Comparison of ENCODE assay signal across 22 mouse cellular contexts in genomic region chr7:46477456-46477855, GRCm38 (mm10).
DNase-seq lines count a peak whose midpoint lies in the region; ATAC-seq lines count a peak whose summit lies in the region.
"Had no signal": no experiment of that assay in that cellular context is flagged by ENCODE, and none has a peak within 500 bp of the region (broad histone marks: within the 10 kb centered on the region; RNA-seq: fewer than 3 reads in every experiment).

No protein-coding gene starts in this region.

- H3K4me1 ChIP-seq in forebrain, embryonic 11.5 days (replicated peaks; ENCODE audit: control insufficient read depth, insufficient read depth, low read length) = peaks cover 2% of the 10 kb centered on the region; the same call in 1 of the 2 replicates
- H3K4me1 ChIP-seq: embryonic facial prominence, embryonic 15.5 days had no signal

- DNase-seq in 416B (ENCODE audit: low read depth) (peak; percentile 24), A20 (ENCODE audit: low read depth, low spot score) (peak; percentile 27), MEL-GATA-1-ER (ENCODE audit: extremely low read depth, low read depth) (peak; percentile 9)
- DNase-seq in neural tube, embryonic 10.5 days (ENCODE audit: extremely low spot score, low spot score) = no peak
- no peak for DNase-seq in forebrain, embryonic 11.5 days (ENCODE audit: low spot score)
- no peak for DNase-seq in cerebellum, adult 18-20 months
- DNase-seq: adrenal gland, adult 2 months; adrenal gland, postnatal 25 days; cerebellum, adult 2 months; cerebellum, postnatal 14 days; embryo, embryonic 11 days; gastrocnemius, postnatal 36 days; heart, adult 18-20 months; heart, postnatal 10 days had no signal

- H3K36me3 ChIP-seq in forebrain, embryonic 11.5 days (ENCODE audit: control insufficient read depth, insufficient read depth, low read length) = no peaks in the 10 kb centered on the region
- H3K36me3 ChIP-seq: embryonic facial prominence, embryonic 15.5 days; forebrain, embryonic 10.5 days; forebrain, embryonic 15.5 days; heart, embryonic 10.5 days had no signal

- no peak overlapping the region for H3K4me2 ChIP-seq in forebrain, embryonic 11.5 days (ENCODE audit: low read depth, low read length, severe bottlenecking)
- H3K4me2 ChIP-seq: embryonic facial prominence, embryonic 15.5 days; forebrain, embryonic 15.5 days; hindbrain, embryonic 14.5 days had no signal

- 85% methylated on average over 3 of the region's 3 CpGs for WGBS in forebrain, embryonic 11.5 days

- ATAC-seq in megakaryocyte progenitor cell, adult 5-6 weeks (replicated peaks; ENCODE audit: poor library complexity) = peak; percentile 72
- no peak for ATAC-seq in forebrain, embryonic 11.5 days (replicated peaks; ENCODE audit: low FRiP score)
- ATAC-seq: forebrain, embryonic 15.5 days; intestine, embryonic 16.5 days had no signal

- no peak overlapping the region for H3K9ac ChIP-seq in forebrain, embryonic 11.5 days (ENCODE audit: low read length)
- H3K9ac ChIP-seq: embryonic facial prominence, embryonic 15.5 days; forebrain, embryonic 15.5 days; hindbrain, embryonic 14.5 days had no signal

- H3K27me3 ChIP-seq in forebrain, embryonic 11.5 days (ENCODE audit: control insufficient read depth, insufficient read depth, low read length) = no peaks in the 10 kb centered on the region
- H3K27me3 ChIP-seq: embryonic facial prominence, embryonic 15.5 days; forebrain, embryonic 15.5 days had no signal

- no peaks in the 10 kb centered on the region for H3K9me3 ChIP-seq in forebrain, embryonic 11.5 days (ENCODE audit: control insufficient read depth, low read length)
- H3K9me3 ChIP-seq: embryonic facial prominence, embryonic 15.5 days; forebrain, embryonic 10.5 days; forebrain, embryonic 15.5 days; heart, embryonic 10.5 days had no signal

- H3K27ac ChIP-seq in forebrain, embryonic 11.5 days (ENCODE audit: low read depth, low read length) = no peak overlapping the region
- H3K27ac ChIP-seq: embryonic facial prominence, embryonic 15.5 days; forebrain, embryonic 10.5 days; forebrain, embryonic 15.5 days; heart, embryonic 10.5 days; hindbrain, embryonic 14.5 days had no signal

- H3K4me3 ChIP-seq in forebrain, embryonic 11.5 days (ENCODE audit: low read depth, low read length) = no peak overlapping the region
- H3K4me3 ChIP-seq: embryonic facial prominence, embryonic 15.5 days; erythroblast, embryonic 14.5 days; forebrain, embryonic 10.5 days; forebrain, embryonic 15.5 days; heart, embryonic 10.5 days had no signal

Comparison
In these comparisons a context has a peak if more than half of its experiments do, and no peak if none do; other contexts are left out.
1. DNase-seq: peak in 416B (single experiment), A20 (single experiment) and MEL-GATA-1-ER (single experiment); none in neural tube, embryonic 10.5 days (single experiment), forebrain, embryonic 11.5 days (single experiment) and cerebellum, adult 18-20 months (0 of 2).